Mouse (Mus musculus): ENCODE data around the gene Cd276.
A peak's percentile ranks its signal among the peaks of the same experiment; 100 is the strongest.
"Not testable (repeated sequence)": the region's sequence is repeated elsewhere in the genome, so short reads cannot be mapped to it uniquely, and the experiment has no call there.

Cd276 gene

DNA sequence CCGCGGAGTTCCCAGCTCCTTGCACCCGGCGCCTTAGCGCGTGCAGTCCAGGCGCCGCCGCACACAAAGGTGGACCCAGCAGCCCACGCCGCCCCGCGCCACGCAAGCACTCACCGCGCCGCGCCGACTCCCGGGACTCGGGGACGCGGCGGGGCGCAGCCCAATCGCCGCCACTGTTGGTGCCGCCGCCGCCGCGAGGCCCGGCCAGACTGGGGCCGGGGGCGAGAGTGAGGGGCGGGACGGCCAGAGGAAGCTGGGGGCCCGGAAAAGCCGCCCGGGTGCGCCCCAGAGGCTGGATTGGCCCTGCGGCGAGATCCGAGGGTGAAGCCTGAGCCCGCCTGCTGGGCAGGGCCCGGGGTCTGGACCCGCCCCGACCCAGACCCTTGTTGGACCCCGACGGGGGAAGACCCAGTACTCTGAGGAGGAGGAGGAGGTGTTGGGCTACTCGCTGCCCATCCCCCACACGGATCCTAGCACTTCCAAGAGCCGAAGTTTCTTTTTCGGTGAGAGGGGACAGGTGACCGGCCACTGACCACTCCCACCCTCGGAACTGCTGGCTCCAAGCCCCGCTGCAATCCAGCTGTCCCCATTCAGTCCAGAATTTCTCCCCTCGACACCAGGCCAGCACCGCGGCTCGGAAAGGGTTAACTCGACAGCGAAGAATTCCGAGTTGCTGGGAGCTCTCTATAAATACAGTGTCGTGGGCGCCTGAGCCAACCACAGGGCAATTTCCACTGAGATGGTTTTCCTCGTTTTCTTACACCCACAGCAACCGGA, at the start of gene Cd276:
Gene Cd276, minus strand, starts transcription at position 530 of the 777 bp plus-strand sequence.
- peak; percentile 78 to 82 for DNase-seq

- DNase-seq, result no peak
These were observed 40.1 kb upstream of the Cd276 start for GRCm38 (mm10) chr9:58595313-58595712.

- no peak for DNase-seq
These were observed 33.4 kb upstream of the Cd276 start for GRCm38 (mm10) chr9:58588657-58589056.

DNA sequence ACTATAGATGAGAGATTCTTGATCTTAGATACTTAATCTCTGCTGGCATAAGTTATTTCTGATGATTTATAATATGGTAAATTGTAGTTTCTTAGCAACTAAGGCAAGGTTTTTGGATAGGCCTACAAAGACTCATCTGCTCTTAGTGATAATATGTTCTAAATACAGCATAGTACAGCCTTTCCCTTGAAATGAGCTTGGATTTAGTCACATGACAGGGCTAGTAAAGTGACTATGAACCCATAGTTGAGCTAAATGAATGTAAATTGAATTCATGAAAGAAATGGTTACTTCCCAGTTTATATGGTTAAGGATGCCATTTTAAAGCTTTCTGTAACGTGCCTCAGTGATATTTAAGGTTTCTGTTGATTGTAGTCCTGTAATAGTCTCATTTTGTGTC, 29.1 kb upstream of the Cd276 start:
- DNase-seq, result no peak

GRCm38 (mm10) chr9:58583267-58583641, 28.0 kb upstream of the Cd276 start:
- DNase-seq, result peak in 1 of 2 experiments; percentile 36

DNA sequence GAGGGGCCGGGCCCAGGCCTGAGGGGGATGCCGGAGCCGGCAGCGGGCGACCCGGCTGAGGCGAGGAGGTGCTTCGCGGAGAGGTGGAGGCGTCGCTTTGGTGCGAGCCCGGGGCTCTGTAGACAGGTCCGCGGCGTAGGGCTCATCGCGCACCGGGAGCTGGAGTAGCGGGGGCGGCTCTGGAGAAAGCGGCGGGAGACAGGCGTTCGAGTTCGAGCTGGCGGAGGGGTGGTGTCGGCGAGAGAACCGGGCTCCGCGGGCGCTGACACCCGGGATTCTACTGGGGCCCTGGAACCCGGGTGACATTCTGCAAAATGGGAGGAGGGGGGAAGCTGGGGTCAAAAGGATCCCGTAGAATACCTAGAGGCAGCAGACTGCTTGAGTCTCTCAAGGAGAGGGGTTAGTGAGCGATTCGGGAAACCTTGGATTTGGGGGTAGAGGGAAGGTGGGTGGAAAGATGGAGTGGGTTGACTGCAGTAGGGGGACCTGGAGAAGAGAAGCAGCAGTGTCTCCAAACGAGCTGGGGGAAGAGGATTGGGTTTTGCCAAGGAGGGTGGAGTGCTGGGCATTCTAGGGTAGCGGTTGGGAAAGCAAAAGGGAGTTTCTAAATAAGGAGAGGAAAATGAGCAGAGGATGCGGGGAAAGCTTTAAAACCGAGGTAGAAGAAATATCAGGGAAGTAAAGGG, 27.5 kb upstream of the Cd276 start:
- peak in 1 of 2 experiments; percentile 75 for DNase-seq

- DNase-seq, result peak; percentile 96 to 99
These were observed 26.8 kb upstream of the Cd276 start, which contains the start of gene Nptn for GRCm38 (mm10) chr9:58581958-58582540. TSS of gene Nptn (plus strand) at chr9:58582240.

- peak in 1 of 2 experiments; percentile 59 for DNase-seq
These were observed 26.2 kb upstream of the Cd276 start for GRCm38 (mm10) chr9:58581283-58581930.

DNA sequence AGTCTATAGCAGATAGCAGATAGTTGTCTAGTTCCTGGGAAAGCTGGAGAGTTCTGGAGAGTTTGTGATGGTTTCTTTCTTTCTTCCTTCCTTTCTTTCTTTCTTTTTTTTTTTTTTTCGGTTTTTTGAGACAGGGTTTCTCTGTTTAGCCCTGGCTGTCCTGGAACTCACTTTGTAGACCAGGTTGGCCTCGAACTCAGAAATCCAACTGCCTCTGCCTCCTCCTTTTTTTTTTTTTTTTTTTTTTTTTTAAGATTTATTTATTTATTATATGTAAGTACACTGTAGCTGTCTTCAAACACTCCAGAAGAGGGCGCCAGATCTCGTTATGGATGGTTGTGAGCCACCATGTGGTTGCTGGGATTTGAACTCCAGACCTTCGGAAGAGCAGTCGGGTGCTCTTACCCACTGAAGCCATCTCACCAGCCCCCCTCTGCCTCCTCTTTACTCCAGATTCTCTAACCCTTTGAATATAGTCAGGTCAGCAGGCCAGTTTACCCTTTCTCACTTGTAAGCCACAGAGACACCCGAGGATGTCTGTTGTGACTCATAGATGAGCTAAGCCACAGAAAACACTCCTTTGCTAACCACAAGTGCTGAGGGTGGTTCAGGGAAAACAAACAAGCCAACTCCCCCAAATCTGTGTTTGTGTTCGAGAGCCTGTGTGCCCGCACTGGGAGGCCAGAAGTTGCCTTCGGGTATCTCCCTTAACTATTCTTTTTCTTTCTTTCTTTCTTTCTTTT, 25.4 kb upstream of the Cd276 start:
- not testable (repeated sequence) for DNase-seq

DNA sequence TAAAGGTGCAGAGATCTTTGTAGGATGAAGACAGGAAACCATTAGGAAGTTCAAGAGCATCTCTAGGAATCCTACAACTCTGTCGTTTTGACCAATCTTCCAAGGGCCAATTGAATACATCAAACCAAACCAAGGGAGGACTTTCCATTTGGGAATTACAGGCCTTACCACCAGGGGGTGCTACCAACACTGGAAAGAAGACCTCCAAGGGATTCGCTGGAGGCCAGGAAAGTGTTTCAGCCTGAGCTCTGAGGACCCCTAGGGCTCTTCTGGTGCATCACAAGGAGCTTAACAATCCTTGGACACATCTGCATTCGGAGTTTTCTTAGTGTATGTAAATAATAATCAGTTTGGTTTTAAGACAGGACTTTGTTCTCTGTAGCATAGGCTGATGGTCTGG, 23.4 kb upstream of the Cd276 start:
- DNase-seq, result peak; percentile 77 to 89

- no peak for DNase-seq
These were observed 15.8 kb upstream of the Cd276 start for GRCm38 (mm10) chr9:58571001-58571400.

GRCm38 (mm10) chr9:58567682-58568081, 12.4 kb upstream of the Cd276 start:
- no peak for DNase-seq

- not testable (repeated sequence) for DNase-seq
These were observed 10.7 kb upstream of the Cd276 start for GRCm38 (mm10) chr9:58565945-58566344.

GRCm38 (mm10) chr9:58560211-58560610, 5.0 kb upstream of the Cd276 start:
- no peak for DNase-seq

DNA sequence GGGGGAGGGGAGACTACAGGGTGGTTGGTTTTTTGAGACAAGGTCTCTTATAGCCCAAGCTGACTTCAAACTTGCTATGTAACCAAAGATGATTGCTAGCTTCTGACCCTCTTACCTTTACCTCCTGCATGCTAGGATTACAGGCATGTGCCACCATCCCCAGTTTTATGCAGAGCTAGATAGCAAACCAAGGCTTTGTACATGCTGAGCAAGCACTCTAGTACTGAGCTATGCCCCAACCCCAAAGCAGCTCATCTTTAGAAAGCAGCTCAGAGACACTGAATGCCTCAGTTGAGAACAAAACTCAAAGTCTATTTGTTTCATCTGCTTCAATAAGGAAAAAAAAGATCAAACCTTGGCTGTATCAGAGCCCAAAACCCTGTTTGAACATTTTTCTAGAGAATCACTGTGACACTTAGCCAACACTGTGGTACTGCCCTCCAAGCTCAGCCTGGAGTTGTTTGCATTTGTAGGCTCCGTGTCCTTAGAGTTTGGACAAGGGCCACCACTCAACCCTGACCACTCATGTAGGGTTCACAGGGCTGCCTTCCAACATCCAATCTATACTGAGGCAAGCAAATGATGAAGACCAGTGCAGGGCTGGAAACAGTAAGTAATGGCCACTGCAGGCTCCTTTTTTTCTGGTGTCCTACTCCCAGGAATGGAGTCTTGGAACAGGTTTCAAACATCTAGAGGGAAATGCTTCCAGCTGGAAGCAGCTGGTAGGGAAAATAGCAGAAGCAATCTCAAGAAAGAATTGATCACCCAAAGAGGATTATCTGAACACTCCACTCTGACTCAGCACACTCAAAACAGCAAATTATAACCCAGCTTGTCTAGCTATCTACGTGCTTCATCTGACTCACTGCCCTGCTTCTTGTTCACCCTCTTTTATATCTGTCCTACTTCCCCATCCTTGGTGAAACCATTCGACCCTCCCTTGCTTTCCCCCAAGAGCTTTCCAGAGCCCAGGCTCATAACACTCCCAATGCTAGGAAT, 2.5 kb upstream of the Cd276 start:
- DNase-seq, result no peak

DNA sequence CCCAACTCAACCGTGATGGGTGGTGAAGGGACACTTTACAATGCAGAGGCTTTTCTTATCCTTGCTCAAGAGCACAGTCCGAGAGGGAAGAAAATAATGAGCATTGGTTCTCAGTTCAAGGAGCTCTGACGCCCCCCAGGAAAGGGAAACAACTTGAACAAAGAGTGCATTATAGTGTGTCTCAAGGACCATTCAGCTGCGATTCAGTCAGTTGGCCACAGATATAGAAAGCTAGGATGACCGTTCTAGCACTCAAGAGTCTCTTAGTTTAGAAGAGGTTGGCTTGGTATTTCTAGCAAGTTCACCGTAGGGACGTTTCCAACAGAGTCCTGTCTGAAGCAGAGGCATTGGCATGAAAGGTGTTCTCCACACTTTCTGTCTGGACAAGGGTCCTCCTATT, 1.4 kb upstream of the Cd276 start:
- DNase-seq, result no peak

DNA sequence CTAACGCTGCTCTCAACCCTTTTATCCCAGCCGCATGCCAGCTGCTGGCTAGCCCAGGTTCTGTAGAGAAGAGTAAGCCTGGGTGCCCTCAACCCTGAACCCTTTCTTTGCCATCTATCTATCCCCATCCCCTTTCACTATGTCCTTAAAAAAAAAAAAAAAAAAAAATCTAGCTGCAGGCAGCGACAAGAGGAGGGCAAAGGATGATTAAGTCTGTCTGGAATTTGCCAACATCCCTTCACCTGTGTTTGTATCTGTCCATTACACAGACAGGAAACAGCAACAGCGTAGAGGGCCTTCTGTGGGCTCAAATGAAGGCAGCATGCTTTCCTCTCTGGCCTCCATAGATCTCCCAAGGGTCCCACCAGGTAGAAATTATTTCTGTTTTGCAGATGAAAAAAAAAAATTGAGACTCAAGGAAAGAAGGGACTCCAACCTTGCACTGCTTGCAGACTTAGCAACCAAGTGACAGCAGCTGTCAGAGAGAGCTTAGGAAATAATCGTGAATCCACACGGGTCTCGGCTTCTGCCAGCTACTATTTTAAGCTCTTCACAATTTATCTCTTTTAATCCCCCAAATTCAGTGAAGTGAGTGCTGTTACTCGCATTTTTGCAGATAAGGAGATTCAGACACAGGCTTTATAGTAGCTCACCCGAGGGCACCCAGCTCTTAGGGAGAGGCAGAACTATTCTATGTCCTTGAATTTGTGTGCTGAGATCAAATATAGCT, 613 bp upstream of the Cd276 start:
- no peak for DNase-seq

- peak in 1 of 2 experiments; percentile 75 for DNase-seq
These were observed 955 bp downstream of the Cd276 start for GRCm38 (mm10) chr9:58554056-58554907.

- DNase-seq, result peak in 1 of 2 experiments; percentile 6
These were observed 3.2 kb downstream of the Cd276 start for GRCm38 (mm10) chr9:58552083-58552482.

Measured in cerebellum, postnatal 25 days (tissue).